Mouse (Mus musculus) hindbrain, embryonic 12.5 days (tissue): ENCODE data around the gene Sh3glb2. TPM values are rescaled to one million over a fixed set of nuclear protein-coding genes. Genes with fewer than 3 reads are reported as not detected.

Source experiments
- ATAC-seq: fragments of 200-750 bp; cut with Nextera tagmentation; 2 replicates; pipeline ENCODE4 v1.8.0; 2017; ENCODE audit warnings: moderate TSS enrichment; ENCODE audit not compliant: low FRiP score
- H3K27ac ChIP-seq: fragments of 300-500 bp; sonication (generic); 2 replicates; pipeline ENCODE4 v1.5.1; 2016; ENCODE audit warnings: mild to moderate bottlenecking
- H3K27me3 ChIP-seq: fragments of 300-500 bp; sonication (generic); 2 replicates; pipeline ENCODE4 v1.6.1; 2016; ENCODE audit warnings: mild to moderate bottlenecking
- H3K36me3 ChIP-seq: fragments of 300-500 bp; sonication (generic); 2 replicates; pipeline ENCODE4 v1.6.1; 2016; ENCODE audit warnings: mild to moderate bottlenecking
- H3K4me1 ChIP-seq: fragments of 300-500 bp; sonication (generic); 2 replicates; pipeline ENCODE4 v1.6.1; 2016
- H3K4me2 ChIP-seq: fragments of 300-500 bp; sonication (generic); replicated peaks from 2 replicates; pipeline ENCODE4 v1.6.1; 2016; ENCODE audit warnings: mild to moderate bottlenecking
- H3K4me3 ChIP-seq: fragments of 300-500 bp; sonication (generic); 2 replicates; pipeline ENCODE4 v1.5.1; 2016; ENCODE audit warnings: mild to moderate bottlenecking
- H3K9ac ChIP-seq: fragments of 300-500 bp; sonication (generic); 2 replicates; pipeline ENCODE4 v1.6.1; 2016; ENCODE audit warnings: mild to moderate bottlenecking, moderate library complexity
- H3K9me3 ChIP-seq: fragments of 300-500 bp; sonication (generic); replicated peaks from 2 replicates; pipeline ENCODE4 v1.6.1; 2016; ENCODE audit warnings: mild to moderate bottlenecking
- whole genome bisulfite sequencing: fragments of 180-500 bp; shearing (Covaris S2); methylation state at CpG from one replicate; pipeline ENCODE4 v1.1.7; 2016; 5-methylcytosine and 5-hydroxymethylcytosine counted together
- polyA plus RNA-seq: library from polyadenylated mRNA; unstranded; fragments of >200 nt; fragmentation: Nextera tagmentation; extraction: Ambion mirVana; gene quantifications from 2 replicates; pipeline ENCODE4 v1.2.1, GENCODE M21; 2016

Gene Sh3glb2
- polyA plus RNA-seq, 1 experiment from 2014 or later = 113 TPM

- Histone ChIP-seq H3K4me1 (no peaks in the 10 kb centered on the region), H3K9me3 (no peaks in the 10 kb centered on the region), H3K4me3 (no peak overlapping the region), H3K4me2 (no peak overlapping the region), H3K27me3 (no peaks in the 10 kb centered on the region), H3K27ac (no peak overlapping the region), H3K36me3 (peaks cover 92% of the 10 kb centered on the region), H3K9ac (no peak overlapping the region)
- 97% methylated on average over 10 of the region's 10 CpGs for WGBS
- ATAC-seq = no peak
Observed at GRCm38 (mm10) chr2:30375893-30376292, 16.8 kb upstream of the Sh3glb2 start.

GRCm38 (mm10) chr2:30372726-30373125 is 13.6 kb upstream of the Sh3glb2 start:
- no peaks in the 10 kb centered on the region for H3K9me3 ChIP-seq
- H3K4me3 ChIP-seq = no peak overlapping the region
- H3K27ac ChIP-seq = no peak overlapping the region
- no peaks in the 10 kb centered on the region for H3K27me3 ChIP-seq
- 97% methylated on average over 5 of the region's 5 CpGs for WGBS
- no peak overlapping the region for H3K9ac ChIP-seq
- peaks cover 92% of the 10 kb centered on the region for H3K36me3 ChIP-seq
- H3K4me2 ChIP-seq = no peak overlapping the region
- no peak for ATAC-seq
- H3K4me1 ChIP-seq = no peaks in the 10 kb centered on the region

GRCm38 (mm10) chr2:30371544-30371943 is 12.4 kb upstream of the Sh3glb2 start:
- Histone ChIP-seq H3K9ac (no peak overlapping the region), H3K27ac (no peak overlapping the region), H3K36me3 (peaks cover 90% of the 10 kb centered on the region), H3K9me3 (no peaks in the 10 kb centered on the region), H3K4me3 (no peak overlapping the region), H3K4me1 (no peaks in the 10 kb centered on the region), H3K4me2 (no peak overlapping the region), H3K27me3 (no peaks in the 10 kb centered on the region)
- 96% methylated on average over 8 of the region's 8 CpGs for WGBS
- ATAC-seq = no peak

GRCm38 (mm10) chr2:30366203-30366602 is 7.1 kb upstream of the Sh3glb2 start:
- Histone ChIP-seq H3K4me2 (no peak overlapping the region), H3K27ac (no peak overlapping the region), H3K9ac (no peak overlapping the region), H3K9me3 (no peaks in the 10 kb centered on the region), H3K36me3 (peaks cover 45% of the 10 kb centered on the region), H3K4me3 (no peak overlapping the region), H3K27me3 (no peaks in the 10 kb centered on the region), H3K4me1 (peaks cover 14% of the 10 kb centered on the region)
- 81% methylated on average over 5 of the region's 5 CpGs for WGBS
- no peak for ATAC-seq

- ATAC-seq = no peak
- WGBS = 84% methylated on average over 2 of the region's 2 CpGs
- Histone ChIP-seq H3K9ac (peak overlapping the region; percentile 90), H3K4me2 (peak overlapping the region; percentile 98), H3K27me3 (no peaks in the 10 kb centered on the region), H3K9me3 (no peaks in the 10 kb centered on the region), H3K4me1 (peaks cover 14% of the 10 kb centered on the region), H3K36me3 (peaks cover 38% of the 10 kb centered on the region), H3K4me3 (peak overlapping the region; percentile 89), H3K27ac (no peak overlapping the region)
Observed at GRCm38 (mm10) chr2:30365281-30366069, 6.3 kb upstream of the Sh3glb2 start.

GRCm38 (mm10) chr2:30363773-30364650 is 4.9 kb upstream of the Sh3glb2 start, which contains the start of gene Miga2:
Gene Miga2, plus strand, starts transcription at chr2:30364233.
- Histone ChIP-seq H3K27ac (peak within 1 kb of the TSS; percentile 84), H3K9ac (peak within 1 kb of the TSS; percentile 90), H3K4me3 (peak within 1 kb of the TSS; percentile 89), H3K4me2 (peak within 1 kb of the TSS; percentile 98), H3K4me1 (peaks cover 14% of the 10 kb centered on the region), H3K9me3 (no peaks in the 10 kb centered on the region), H3K27me3 (no peaks in the 10 kb centered on the region), H3K36me3 (peaks cover 23% of the 10 kb centered on the region)
- ATAC-seq = peak; percentile 99
- 1% methylated on average over 54 of the region's 54 CpGs for WGBS

- ATAC-seq = no peak
- no peaks in the 10 kb centered on the region for H3K9me3 ChIP-seq
- no peaks in the 10 kb centered on the region for H3K27me3 ChIP-seq
- no peak overlapping the region for H3K4me3 ChIP-seq
- peaks cover 23% of the 10 kb centered on the region for H3K4me1 ChIP-seq
- WGBS = 76% methylated on average over 5 of the region's 5 CpGs
- no peak overlapping the region for H3K4me2 ChIP-seq
- H3K27ac ChIP-seq = no peak overlapping the region
- H3K36me3 ChIP-seq = peaks cover 11% of the 10 kb centered on the region
- H3K9ac ChIP-seq = no peak overlapping the region
Observed at GRCm38 (mm10) chr2:30362865-30363264, 3.7 kb upstream of the Sh3glb2 start.

- WGBS = 51% methylated on average over 10 of the region's 10 CpGs
- H3K9ac ChIP-seq = no peak overlapping the region
- H3K9me3 ChIP-seq = no peaks in the 10 kb centered on the region
- H3K27me3 ChIP-seq = no peaks in the 10 kb centered on the region
- no peaks in the 10 kb centered on the region for H3K36me3 ChIP-seq
- no peak overlapping the region for H3K27ac ChIP-seq
- no peak for ATAC-seq
- no peak overlapping the region for H3K4me2 ChIP-seq
- no peak overlapping the region for H3K4me3 ChIP-seq
- peaks cover 40% of the 10 kb centered on the region for H3K4me1 ChIP-seq
Observed at GRCm38 (mm10) chr2:30360626-30361025, 1.5 kb upstream of the Sh3glb2 start.

- peak overlapping the region; percentile 51 for H3K4me3 ChIP-seq
- H3K4me1 ChIP-seq = peaks cover 28% of the 10 kb centered on the region
- H3K9me3 ChIP-seq = no peaks in the 10 kb centered on the region
- H3K27me3 ChIP-seq = no peaks in the 10 kb centered on the region
- H3K36me3 ChIP-seq = peaks cover 19% of the 10 kb centered on the region
- no peak for ATAC-seq
- H3K27ac ChIP-seq = no peak overlapping the region
- H3K4me2 ChIP-seq = peak overlapping the region; percentile 78
- peak overlapping the region; percentile 80 for H3K9ac ChIP-seq
- WGBS = 54% methylated on average over 8 of the region's 8 CpGs
Observed at GRCm38 (mm10) chr2:30357552-30358510, 1.3 kb downstream of the Sh3glb2 start.

GRCm38 (mm10) chr2:30356906-30357305 is 2.2 kb downstream of the Sh3glb2 start:
- Histone ChIP-seq H3K4me1 (peaks cover 28% of the 10 kb centered on the region), H3K4me2 (peak overlapping the region; percentile 78; the same call in 1 of the 2 replicates), H3K27ac (no peak overlapping the region), H3K9me3 (no peaks in the 10 kb centered on the region), H3K4me3 (no peak overlapping the region), H3K27me3 (no peaks in the 10 kb centered on the region), H3K36me3 (peaks cover 19% of the 10 kb centered on the region), H3K9ac (peak overlapping the region; percentile 45; the same call in 1 of the 2 replicates)
- WGBS = 59% methylated on average over 9 of the region's 9 CpGs
- no peak for ATAC-seq

GRCm38 (mm10) chr2:30356266-30356665 is 2.9 kb downstream of the Sh3glb2 start:
- Histone ChIP-seq H3K36me3 (peaks cover 20% of the 10 kb centered on the region), H3K4me3 (no peak overlapping the region), H3K27ac (no peak overlapping the region), H3K9ac (no peak overlapping the region), H3K4me2 (no peak overlapping the region), H3K27me3 (no peaks in the 10 kb centered on the region), H3K4me1 (peaks cover 28% of the 10 kb centered on the region), H3K9me3 (no peaks in the 10 kb centered on the region)
- no peak for ATAC-seq
- 58% methylated on average over 4 of the region's 4 CpGs for WGBS
